Mouse (Mus musculus) brain, embryonic 14.5 days (tissue): ENCODE data around the gene Rbmx2.

Experiments
- CTCF ChIP-seq: fragments of 200-500 bp; IDR thresholded peaks from 2 replicates; pipeline ENCODE4 v1.5.1; 2012; ENCODE audit warnings: inconsistent platforms, mild to moderate bottlenecking, moderate library complexity, borderline replicate concordance; ENCODE audit not compliant: insufficient read depth, insufficient read length; ENCODE audit errors: extremely low read depth
- POLR2A ChIP-seq: fragments of 200-500 bp; IDR thresholded peaks from 2 replicates; pipeline ENCODE4 v1.6.1; 2012; ENCODE audit warnings: mild to moderate bottlenecking, inconsistent platforms, borderline replicate concordance; ENCODE audit not compliant: poor library complexity, insufficient read depth, insufficient read length, severe bottlenecking; ENCODE audit errors: extremely low read depth

DNA sequence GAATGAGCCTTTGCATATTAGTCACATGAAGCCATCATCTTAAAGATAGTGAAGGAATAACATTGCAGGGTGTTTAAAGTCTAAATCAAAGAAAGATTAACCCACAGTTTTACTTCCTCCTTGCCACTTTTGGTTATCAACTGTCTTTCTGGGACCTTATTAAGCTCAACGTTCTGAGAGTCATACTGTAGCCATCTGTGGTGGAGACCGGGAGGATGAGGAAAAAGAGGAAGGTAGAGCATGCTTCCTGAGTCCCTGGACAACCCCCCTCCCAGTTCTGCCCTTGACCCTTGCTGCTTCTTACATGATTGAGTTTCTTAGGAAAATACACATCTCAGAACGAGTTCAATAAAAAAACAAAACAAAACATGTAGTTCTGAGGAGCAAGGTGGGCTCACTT is 23.1 kb upstream of the Rbmx2 start:
- TF ChIP-seq POLR2A (no peak), CTCF (no peak)
